Mouse (Mus musculus) cerebellum, adult 2 months (tissue): ENCODE measurements around the gene Cpe.

Experiments used
- CTCF ChIP-seq: fragments of 200-500 bp; IDR thresholded peaks from 2 replicates; pipeline ENCODE4 v1.5.1; 2011; ENCODE audit warnings: low read depth, mild to moderate bottlenecking, control low read depth, low read length, moderate library complexity, borderline replicate concordance; ENCODE audit not compliant: insufficient read depth
- POLR2A ChIP-seq: fragments of 200-500 bp; IDR thresholded peaks from 2 replicates; pipeline ENCODE4 v1.6.1; 2011; ENCODE audit warnings: low read length, control low read depth, borderline replicate concordance; ENCODE audit not compliant: insufficient read depth

DNA sequence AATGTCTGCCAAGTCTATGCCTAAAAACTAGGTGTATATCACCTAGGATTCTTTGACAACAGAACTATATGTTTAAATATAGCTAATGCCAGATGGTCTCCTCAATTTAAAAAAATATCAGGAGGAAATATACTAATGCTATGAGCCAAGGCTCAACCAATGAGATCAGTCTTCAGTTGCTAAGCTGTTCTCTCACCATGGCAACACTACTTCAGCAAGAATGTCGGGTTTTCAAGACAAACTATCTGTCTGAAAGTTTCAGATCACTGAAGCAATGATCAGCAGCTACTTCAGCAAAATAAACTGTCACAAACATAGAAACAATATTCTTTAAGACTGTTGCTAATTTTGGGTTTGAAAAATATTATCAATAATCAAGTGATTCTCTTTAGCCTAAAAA lies 20.9 kb downstream of the Cpe start:
- TF ChIP-seq CTCF (no peak), POLR2A (no peak)
